Mouse (Mus musculus): ENCODE measurements around the gene C1qtnf4.

DNA sequence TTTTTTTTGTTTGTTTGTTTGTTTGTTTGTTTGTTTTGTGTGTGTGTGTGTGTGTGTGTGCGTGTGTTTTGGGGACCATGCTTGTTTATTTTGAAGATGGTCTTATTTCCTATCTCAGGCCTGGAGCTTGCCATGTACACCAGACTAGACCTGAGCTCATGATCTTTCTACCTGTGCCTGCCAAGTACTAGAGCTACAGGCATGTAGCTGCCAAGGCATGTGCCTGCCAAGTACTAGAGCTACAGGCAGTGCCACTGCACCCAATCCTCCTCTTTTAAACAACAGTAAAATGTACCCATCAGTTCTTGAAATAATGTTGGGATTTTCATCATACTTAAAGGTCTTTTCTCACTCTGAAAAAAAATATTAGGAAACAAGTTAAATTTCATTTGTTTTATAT is 11.6 kb upstream of the C1qtnf4 start:
- TF ChIP-seq CTCF (IDR thresholded peaks at IDR 0.05; ENCODE audit: borderline replicate concordance, control insufficient read depth, extremely low read depth, insufficient read depth, low read length, poor library complexity) (no peak), POLR2A (IDR thresholded peaks at IDR 0.05; ENCODE audit: control insufficient read depth, extremely low read depth, insufficient read depth, low read length, poor library complexity) (no peak)

Data from thymus, adult 2 months (tissue).